Mouse (Mus musculus): ENCODE results near the gene Klc4. TPM values are rescaled to one million over a fixed set of nuclear protein-coding genes. Genes with fewer than 3 reads are reported as not detected.

The Klc4 gene
- polyA plus RNA-seq, 1 experiment, result 23.5 TPM

GRCm38 (mm10) chr17:46656054-46656453, 10.2 kb upstream of the Klc4 start:
- DNase-seq (ENCODE audit: extremely low spot score in 1 of 2, low spot score in 1 of 2), result no peak

- DNase-seq (ENCODE audit: extremely low spot score in 1 of 2, low spot score in 1 of 2), result no peak
Measured at GRCm38 (mm10) chr17:46651755-46652547, 6.1 kb upstream of the Klc4 start.

GRCm38 (mm10) chr17:46651292-46651691, 5.5 kb upstream of the Klc4 start:
- DNase-seq (ENCODE audit: extremely low spot score in 1 of 2, low spot score in 1 of 2), result no peak

- DNase-seq (ENCODE audit: extremely low spot score in 1 of 2, low spot score in 1 of 2), result peak; percentile 85 to 91
Measured at GRCm38 (mm10) chr17:46650232-46651031, 4.6 kb upstream of the Klc4 start, which contains the start of gene Cul7. Cul7 (plus strand) TSS chr17:46650337.

- no peak for DNase-seq (ENCODE audit: extremely low spot score in 1 of 2, low spot score in 1 of 2)
Measured at GRCm38 (mm10) chr17:46649811-46650210, 4.0 kb upstream of the Klc4 start.

- no peak for DNase-seq (ENCODE audit: extremely low spot score in 1 of 2, low spot score in 1 of 2)
Measured at GRCm38 (mm10) chr17:46648436-46648835, 2.6 kb upstream of the Klc4 start.

- no peak for DNase-seq (ENCODE audit: extremely low spot score in 1 of 2, low spot score in 1 of 2)
Measured at GRCm38 (mm10) chr17:46647279-46647678, 1.5 kb upstream of the Klc4 start.

- DNase-seq (ENCODE audit: extremely low spot score in 1 of 2, low spot score in 1 of 2), result no peak
Measured at GRCm38 (mm10) chr17:46646322-46646662, 470 bp upstream of the Klc4 start.

GRCm38 (mm10) chr17:46644916-46645475, 826 bp downstream of the Klc4 start:
- no peak for DNase-seq (ENCODE audit: extremely low spot score in 1 of 2, low spot score in 1 of 2)

GRCm38 (mm10) chr17:46644152-46644805, 1.5 kb downstream of the Klc4 start:
- no peak for DNase-seq (ENCODE audit: extremely low spot score in 1 of 2, low spot score in 1 of 2)

- no peak for DNase-seq (ENCODE audit: extremely low spot score in 1 of 2, low spot score in 1 of 2)
Measured at GRCm38 (mm10) chr17:46642060-46642459, 3.8 kb downstream of the Klc4 start.

- no peak for DNase-seq (ENCODE audit: extremely low spot score in 1 of 2, low spot score in 1 of 2)
Measured at GRCm38 (mm10) chr17:46639929-46640328, 5.9 kb downstream of the Klc4 start.

- DNase-seq (ENCODE audit: extremely low spot score in 1 of 2, low spot score in 1 of 2), result peak; percentile 36 to 88
Measured at GRCm38 (mm10) chr17:46636831-46637523, 8.8 kb downstream of the Klc4 start.

GRCm38 (mm10) chr17:46629685-46630441, 16.0 kb downstream of the Klc4 start:
- no peak for DNase-seq (ENCODE audit: extremely low spot score in 1 of 2, low spot score in 1 of 2)

- DNase-seq (ENCODE audit: extremely low spot score in 1 of 2, low spot score in 1 of 2), result peak in 1 of 2 experiments; percentile 72
Measured at GRCm38 (mm10) chr17:46628791-46629684, 16.8 kb downstream of the Klc4 start, which contains the start of gene Ptk7. Ptk7 (minus strand) TSS chr17:46629504.

- DNase-seq (ENCODE audit: extremely low spot score in 1 of 2, low spot score in 1 of 2), result no peak
Measured at GRCm38 (mm10) chr17:46628471-46628790, 17.4 kb downstream of the Klc4 start.

- no peak for DNase-seq (ENCODE audit: extremely low spot score in 1 of 2, low spot score in 1 of 2)
Measured at GRCm38 (mm10) chr17:46627409-46627808, 18.4 kb downstream of the Klc4 start.

GRCm38 (mm10) chr17:46624598-46624997, 21.2 kb downstream of the Klc4 start:
- DNase-seq (ENCODE audit: extremely low spot score in 1 of 2, low spot score in 1 of 2), result no peak

Data from frontal cortex, adult 2 months (tissue).